Mouse (Mus musculus): Measurements from ENCODE around the gene Nop2.
"Not testable (repeated sequence)": the region's sequence is repeated elsewhere in the genome, so short reads cannot be mapped to it uniquely, and the experiment has no call there.

Nop2 gene

DNA sequence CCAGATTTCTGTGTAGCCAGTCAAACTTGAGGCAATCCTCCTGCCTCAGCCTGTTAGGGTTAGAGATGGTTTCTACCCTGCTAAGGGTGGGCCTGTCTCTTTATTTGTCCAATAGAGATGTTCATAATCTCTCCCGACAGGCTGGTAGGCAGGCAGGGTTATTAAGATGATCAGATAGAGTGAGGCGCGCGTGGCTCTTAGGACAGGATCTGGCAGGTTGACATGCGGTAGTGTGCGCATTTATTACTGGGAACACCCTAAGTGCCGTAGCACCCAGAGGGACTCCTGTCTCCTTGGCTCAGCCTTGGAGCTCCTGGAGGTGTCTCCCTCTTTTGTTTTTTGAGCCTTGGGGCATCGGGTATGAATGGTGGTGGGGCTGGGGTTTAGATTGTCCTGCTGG is 23.6 kb downstream of the Nop2 start:
- no peak for DNase-seq

DNA sequence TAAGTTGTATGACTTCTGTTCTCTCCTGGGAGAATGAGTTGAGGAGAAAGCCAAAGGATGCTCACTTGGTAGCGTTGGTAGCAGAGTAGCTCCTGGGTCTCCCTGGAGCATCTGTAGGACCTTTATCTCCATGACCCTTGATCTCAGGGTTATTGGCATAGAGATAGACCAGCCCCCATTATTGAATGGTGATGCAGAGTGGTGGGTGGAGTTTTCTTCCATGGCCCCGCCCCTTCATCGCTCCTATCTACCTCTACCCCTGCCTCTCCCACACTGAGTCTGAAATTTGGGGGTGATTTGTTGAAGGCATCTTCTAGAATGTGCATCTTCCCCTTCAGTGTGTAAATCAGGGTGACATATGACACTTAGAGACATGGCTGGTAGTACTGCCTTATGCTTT is 24.8 kb downstream of the Nop2 start:
- DNase-seq = no peak

DNA sequence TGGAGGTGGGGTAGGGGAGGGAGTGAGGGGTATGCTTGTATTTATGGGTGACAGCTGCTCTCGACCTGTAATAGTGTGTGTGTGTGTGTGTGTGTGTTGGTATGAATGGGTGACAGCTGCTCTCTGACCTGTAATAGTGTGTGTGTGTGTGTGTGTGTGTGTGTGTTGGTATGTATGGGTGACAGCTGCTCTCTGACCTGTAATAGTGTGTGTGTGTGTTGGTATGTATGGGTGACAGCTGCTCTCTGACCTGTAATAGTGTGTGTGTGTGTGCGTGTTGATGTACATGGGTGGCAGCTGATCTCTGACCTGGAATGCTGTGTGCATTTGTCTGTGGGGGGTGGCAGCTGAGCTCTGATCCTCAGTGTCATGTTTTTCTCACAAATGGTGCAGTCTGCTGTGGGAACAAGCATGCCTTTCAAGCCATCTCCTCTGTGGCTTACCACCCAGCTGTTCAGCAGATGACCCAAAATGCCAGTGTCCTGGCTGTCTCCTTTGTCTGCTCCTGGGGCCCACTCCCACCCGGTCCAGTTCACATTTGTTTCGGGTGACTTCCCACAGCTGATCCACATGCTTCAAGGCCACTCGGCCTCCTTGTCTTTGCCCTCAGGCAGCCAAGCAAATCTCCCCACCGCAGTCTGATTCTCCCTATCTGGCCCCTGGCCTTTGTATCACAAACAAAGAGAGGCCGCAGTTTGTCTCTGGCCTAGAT is 25.4 kb downstream of the Nop2 start:
- no peak for DNase-seq

DNA sequence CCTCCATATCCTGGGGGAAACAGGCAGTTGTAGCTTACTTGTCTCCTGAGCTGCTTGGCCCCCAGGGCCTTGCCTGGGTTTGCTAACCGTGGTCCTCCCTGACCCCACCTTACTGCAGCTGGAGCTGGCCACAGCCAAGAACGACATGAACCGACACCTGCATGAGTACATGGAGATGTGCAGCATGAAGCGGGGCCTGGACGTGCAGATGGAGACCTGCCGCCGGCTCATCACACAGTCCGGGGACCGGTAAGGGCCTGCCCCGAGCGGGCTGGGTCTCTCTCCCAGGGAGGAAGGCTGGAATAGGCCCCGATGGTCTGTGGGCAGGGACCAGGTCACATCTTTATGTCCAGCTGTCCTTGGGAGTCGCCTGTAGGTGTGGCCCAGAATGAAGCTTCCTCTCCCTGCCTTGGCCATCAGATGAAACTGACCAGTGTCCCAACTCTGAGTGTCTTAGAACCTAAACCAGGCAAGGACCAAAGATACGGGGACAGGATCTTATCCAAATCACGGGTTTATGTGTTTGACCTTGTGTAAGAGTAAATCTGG is 27.3 kb downstream of the Nop2 start:
- no peak for DNase-seq

DNA sequence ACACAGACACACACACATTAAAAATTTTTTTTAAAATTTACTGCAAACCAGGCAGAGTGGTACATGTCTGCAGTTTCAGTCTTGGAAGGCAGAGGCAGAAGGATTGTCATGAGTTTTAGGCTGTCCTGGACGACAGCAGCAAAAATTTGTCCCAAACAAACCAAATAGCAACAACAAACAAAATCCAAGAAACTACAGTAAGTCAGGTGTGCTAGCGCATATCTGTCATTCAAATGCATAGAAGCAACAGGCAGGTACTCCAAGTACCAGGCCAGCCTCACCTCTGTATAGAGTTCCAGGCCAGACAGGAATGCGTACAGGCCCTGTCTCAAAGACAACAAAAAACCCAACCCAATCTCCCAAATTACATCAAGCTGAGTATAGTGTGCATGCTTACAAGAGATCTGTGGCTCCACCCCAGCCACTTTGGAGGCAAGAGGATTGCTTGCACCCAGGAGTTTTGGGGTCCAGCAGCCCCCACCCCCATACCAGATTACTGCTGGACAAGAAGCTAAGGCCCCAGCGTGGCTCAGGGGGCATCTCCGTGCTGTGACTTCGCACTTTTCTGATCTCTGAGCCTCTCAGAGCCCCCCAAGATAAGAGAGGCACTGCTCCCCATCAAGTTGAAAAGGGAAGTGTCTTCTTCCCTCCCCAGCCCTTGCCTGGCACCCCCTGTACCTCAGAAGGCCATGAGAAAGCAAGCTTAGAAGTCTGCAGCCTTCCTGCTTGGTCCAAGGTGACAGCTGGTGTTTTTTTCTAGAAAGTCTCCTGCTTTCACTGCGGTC is 28.3 kb downstream of the Nop2 start:
- no peak for DNase-seq

DNA sequence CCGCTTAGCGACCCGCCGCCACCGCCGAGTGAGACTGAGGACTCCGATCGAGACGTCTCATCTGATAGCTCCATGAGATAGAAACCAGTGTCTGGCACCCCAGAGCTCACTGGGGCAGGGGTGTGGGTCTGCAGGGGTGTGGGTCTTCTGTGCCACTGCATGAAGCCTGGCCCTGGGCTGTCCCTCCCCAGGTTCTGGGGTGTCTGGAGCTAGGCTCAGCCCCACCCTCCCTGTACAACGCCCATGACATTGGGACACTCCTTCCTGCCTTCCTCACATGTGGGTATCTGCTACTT is 28.8 kb downstream of the Nop2 start:
- no peak for DNase-seq

DNA sequence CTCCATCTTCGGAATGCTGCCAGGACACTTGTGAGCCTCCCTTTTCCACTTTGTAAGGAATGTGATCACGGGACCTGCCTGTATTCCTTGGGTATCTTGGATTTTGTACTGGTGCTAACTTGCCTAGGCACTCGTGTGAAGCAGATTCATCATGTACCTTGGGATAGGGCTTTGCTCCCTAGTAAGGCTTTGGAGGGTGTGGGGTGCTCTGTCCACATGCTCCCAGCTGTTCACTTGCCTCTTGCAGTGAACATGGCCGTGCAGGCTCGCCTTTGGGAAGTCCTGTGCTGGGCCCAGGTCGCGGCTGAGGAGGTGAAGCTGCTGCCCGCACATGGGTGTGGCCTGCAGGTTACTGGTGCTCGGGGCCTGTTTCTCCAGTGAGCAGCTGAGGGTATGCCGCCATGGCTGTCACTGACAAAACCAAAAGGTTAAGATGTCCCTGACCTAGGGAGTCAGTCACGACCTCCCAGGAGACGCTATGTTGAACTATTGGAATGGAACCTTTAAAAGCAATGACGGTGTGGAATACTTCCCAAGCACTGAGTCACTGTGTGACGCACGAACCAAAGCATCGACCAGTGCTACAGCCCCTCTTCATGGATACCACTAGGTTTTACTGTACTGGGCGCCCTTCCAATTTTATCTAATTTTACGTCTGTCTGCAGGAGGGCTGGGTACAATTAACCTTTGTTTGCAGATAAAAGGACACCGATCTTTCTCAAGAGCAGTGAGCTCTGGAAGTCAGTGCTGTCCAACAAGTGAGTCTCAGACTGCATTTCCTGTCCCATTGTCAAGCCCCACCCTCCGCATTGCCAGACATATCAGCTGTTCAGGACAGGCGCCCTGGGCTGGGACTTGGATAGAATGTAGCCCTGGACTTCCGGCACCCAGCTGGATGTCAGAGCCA is 29.4 kb downstream of the Nop2 start:
- DNase-seq = peak; percentile 35

DNA sequence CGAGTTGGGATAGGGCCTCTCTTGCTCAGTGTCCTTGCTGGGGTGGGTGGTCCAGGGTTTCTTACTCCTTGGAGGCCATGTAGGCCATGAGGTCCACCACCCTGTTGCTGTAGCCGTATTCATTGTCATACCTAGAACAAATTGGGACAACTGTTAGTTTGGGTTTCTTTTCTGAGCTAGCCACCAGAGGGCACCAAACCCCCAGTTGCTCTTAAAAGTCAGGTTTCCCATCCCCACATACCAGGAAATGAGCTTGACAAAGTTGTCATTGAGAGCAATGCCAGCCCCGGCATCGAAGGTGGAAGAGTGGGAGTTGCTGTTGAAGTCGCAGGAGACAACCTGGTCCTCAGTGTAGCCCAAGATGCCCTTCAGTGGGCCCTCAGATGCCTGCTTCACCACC is 30.3 kb downstream of the Nop2 start:
- DNase-seq = peak; percentile 89

DNA sequence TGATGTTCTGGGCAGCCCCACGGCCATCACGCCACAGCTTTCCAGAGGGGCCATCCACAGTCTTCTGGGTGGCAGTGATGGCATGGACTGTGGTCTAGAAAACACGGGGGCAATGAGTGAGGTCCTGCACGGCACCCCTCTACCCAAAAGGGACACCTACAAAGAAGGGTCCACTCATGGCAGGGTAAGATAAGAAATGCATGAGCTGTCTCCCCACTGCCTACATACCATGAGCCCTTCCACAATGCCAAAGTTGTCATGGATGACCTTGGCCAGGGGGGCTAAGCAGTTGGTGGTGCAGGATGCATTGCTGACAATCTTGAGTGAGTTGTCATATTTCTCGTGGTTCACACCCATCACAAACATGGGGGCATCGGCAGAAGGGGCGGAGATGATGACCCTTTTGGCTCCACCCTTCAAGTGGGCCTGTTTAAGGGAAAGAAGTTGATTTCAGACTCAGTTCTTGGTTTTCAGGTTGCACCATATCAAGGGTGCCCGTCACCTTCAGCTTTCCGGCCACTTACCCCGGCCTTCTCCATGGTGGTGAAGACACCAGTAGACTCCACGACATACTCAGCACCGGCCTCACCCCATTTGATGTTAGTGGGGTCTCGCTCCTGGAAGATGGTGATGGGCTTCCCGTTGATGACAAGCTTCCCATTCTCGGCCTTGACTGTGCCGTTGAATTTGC is 31.1 kb downstream of the Nop2 start:
- not testable (repeated sequence) for DNase-seq

DNA sequence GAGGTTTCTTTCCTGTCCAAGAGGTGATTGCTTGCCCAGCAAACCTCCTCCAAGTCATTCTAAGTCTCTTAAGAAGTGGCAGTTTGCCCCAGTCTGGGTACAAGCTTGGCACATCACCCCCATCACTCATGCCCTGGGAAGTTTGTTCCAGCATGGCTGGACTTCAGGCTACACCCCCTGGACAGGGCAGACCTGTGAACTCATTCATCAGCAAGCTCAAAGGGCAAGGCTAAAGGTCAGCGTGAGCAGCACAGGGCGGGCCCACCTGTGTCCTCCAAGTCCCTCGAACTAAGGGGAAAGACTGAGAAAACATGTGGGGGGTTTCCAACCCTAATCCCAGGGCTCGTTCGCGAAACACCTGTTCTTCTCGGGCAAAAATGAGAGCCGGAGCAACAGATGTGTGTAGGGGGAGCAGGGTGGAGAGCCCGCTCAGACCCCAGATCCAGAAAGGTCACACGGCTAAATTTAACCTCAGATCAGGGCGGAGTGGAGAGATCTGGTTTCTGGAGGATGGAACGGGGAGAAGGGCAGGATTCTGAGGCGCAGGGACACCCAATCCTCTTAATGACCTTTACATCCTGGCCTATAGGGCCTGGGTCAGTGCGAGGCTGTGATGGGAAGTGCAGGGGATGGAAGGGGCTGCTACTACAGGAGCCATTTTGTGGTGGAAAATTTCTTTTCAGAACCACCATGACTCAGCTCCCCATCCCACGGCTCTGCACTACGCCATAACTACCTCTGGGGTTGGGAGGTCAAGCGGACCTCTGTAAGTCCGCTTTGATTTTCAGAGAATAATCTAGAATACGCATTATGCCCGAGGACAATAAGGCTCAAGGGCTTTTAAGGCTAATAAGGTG is 32.3 kb downstream of the Nop2 start:
- no peak for DNase-seq

DNA sequence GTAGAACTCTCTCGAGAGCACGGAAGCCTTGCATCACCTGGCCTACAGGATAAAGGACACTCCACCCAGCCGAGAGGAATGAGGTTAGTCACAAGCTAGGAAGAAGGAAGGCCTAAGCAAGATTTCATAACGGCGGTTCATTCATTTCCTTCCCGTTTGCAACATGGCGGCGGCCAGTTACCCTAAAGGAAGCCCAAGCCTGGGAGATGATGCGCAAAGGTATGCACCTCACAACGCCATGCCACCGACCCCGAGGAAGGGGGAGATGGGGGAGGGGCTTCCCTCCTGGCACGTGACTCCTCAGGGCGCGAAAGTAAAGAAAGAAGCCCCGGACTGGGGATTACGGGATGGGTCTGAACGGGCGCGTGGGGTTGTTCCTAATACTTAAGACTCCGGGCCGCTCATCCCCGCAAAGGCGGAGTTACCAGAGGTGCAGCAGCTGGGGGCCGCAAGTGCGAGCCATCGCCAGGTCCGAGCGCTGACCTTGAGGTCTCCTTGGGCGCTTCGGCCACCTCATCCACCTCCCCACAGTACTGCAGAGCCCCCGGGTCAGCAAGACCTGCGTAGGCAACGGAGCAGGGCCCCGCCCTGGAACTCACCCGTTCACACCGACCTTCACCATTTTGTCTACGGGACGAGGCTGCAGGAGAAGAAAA is 33.1 kb downstream of the Nop2 start:
- peak; percentile 78 for DNase-seq

DNA sequence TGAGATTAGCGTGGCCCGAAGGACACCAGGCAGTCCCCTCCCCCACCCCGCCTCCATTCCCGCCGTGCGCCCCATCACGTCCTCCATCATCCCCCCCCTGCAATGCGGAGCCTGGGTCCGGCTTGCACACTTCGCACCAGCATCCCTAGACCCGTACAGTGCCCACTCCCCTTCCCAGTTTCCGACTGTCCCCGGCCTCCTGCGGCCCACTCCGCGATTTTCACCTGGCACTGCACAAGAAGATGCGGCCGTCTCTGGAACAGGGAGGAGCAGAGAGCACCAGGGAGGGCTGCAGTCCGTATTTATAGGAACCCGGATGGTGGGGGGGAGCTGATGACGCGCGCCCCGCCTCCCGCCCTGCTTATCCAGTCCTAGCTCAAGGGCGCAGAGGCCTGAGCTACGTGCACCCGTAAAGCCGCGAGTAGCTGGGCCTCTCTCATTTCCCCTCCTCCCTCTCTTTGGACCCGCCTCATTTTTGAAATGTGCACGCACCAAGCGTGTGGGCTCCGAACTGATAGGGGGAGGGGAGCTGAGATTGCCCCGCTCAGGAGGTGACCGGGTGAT is 33.7 kb downstream of the Nop2 start:
- DNase-seq = peak; percentile 96

DNA sequence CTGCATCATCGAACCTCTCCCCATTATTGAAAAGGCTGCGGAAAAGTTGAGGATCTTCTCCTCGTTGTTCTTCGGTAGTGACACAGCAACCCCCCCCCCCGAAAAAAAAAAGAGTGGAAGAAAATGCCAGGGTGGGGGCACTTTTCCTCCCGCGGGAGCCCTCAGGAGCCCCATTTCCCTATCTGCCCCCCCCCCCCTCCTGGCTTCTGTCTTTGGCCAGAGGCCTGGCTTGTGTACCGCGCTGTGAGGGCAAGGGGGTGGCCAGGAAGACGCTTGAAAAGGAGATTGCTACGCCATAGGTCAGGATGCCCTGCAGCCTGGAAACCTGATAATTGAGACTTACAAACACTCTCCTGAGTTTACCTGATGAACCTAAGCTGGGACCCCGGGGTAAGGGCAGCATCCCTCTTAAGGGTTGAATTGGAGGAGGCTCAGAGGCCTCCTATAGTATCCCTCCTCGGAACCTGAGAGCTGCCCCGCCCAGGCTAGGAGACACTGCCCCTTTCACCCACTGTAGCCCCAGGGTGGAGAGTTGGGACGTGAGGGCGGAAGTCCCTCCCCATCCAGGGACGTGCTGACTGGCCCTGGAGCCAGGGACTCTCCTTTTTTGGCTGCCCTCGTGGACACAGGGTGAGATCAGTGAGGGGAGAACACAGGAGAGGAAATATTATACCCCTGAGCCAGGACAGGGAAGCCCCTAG is 34.5 kb downstream of the Nop2 start, which contains the start of gene Gapdh:
TSS of gene Gapdh (minus strand) at position 417 of the 701 bp plus-strand sequence.
- DNase-seq = peak; percentile 39

DNA sequence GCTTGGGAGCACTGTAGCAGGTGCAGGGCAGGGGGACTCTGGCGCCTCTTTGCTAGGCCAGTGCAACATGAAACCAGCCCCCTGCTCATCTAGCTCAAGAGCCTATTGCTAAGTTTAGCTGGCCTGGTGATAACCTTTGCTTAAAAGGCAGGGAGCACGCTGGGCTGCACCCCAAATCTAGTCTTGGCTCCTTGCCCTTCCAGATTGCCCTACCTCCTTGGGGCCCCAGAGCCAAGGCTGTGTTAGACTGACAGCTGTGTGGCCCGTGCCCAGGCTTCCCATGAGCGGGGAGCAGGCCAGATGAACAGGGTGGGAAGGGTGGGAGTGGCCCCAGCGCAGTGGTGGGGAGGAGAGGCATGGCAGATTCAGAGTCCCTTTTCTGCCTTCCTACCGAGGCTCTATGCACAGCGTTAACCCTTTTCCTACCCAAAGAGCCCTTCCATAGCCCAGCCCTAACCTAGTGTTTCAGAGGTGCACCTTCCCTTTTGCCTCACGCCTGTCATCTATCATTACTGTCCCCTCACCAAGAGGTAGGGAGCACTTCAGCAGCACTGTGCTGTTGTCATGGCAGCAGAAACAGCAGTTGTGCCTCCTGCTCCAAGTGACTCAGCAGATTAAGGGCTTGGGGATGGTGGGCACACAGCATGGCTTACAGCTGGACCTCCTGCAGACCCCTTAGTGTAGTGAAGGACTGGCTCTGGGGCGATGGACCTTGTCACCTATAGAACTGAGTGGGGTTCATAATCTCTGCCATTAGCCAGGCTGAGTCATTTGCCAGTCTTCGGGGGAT is 35.3 kb downstream of the Nop2 start:
- no peak for DNase-seq

DNA sequence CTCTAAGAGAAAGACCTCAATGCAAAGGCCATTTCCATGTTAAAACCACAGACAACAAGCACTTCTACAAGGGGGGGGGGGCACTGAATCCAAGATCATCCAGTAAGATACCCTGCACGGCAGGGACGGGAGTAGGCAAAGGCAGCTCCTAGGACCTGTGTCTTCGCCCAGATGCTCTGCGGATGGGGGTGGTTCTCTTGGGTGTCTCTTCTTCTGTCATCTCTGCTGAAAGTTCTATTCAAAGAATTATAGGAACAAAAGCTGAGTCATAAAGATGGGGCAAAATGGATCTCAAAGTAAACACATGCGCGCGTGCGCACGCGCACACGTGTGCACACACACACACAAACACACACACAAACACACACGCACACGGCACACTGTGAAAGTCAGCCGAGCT is 36.4 kb downstream of the Nop2 start:
- DNase-seq = no peak

DNA sequence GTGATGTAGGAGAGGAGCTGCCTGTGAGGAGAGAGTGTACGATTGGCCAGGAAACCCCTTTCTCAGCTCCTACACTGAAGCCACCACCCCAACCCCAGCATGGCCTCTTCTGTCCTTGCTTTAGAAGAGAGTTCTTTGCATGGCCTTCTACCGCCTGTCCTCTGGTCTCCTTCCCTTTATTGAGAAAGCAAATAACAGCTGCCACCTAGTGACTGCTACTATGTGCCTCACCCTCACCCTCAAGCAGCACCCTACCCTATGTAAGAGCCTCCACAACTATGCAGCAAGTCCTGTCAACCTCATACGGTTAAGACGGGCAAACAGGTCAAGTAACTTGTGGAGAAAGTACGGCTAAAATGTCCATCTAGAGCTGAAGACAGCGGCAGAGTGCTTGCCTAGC is 38.5 kb downstream of the Nop2 start:
- DNase-seq = no peak

DNA sequence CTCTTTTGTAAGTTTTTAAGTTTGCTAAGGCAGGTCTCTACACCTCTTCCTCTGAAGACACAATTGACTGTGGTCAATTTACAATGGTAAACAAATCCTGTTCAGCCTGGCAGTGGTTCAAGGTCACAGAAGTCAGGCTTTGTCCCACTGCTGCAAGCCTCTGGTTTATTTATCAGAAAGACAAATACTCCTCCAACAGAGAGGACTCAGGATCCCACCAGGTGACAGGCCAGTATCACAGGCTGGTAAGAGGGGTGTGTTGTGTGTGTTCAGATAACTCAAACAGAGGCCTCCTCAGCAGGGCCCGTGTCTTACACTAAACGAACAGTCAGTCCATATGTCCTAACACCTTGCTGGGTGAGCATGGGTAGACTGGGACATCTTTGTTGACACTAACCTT is 40.8 kb downstream of the Nop2 start:
- no peak for DNase-seq

DNA sequence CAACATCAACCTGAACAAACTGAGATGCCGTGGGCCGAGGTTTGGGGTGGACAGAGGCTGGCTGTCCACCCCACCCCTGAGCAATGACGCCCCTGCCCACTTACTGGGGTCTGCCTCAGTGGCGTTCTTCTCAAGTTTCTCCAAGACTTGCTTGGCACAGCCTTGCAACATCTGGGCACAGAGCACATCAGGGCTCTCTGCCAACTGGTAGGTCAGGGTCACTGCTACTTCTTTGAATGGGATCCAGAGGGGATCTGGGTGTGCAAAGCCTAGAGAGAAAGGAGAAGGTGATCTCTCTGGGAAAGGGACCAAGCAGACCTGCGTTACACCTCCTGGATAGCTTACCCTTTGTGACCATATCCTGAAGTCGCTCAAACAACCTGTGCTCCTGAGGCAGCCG is 41.5 kb downstream of the Nop2 start:
- no peak for DNase-seq

DNA sequence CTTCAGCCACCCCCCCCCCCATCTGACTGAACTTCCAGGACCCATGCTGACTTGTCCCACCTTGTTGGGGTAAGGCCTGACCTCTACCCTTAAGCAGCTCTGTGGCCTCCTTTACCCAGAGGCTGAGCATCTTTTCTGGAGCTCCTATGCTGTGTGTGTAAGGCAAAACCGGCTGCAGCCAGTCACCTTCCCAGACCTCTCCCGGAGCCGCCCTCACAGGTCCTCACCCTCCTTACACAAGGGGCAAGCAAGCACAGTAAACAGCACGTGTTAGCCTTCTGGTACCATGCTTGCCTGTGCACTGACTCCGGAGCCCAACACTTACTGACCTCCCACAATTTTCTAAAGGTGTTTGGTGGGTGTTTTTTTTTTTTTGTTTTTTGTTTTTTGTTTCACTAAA is 43.8 kb downstream of the Nop2 start:
- DNase-seq = no peak

Data from thymus, postnatal 4 days (tissue).